Mouse (Mus musculus) forebrain, embryonic 16.5 days (tissue): ENCODE data around the gene Krt20. TPM values are rescaled to one million over a fixed set of nuclear protein-coding genes. Genes with fewer than 3 reads are reported as not detected.

Source experiments
- ATAC-seq: fragments of 200-750 bp; cut with Nextera tagmentation; 2 replicates; pipeline ENCODE4 v1.8.0; 2017; ENCODE audit warnings: mild to moderate bottlenecking, moderate library complexity
- H3K27ac ChIP-seq: fragments of 300-500 bp; sonication (generic); 2 replicates; pipeline ENCODE4 v1.5.1; 2014; ENCODE audit warnings: low read length, control low read depth
- H3K27me3 ChIP-seq: fragments of 300-500 bp; sonication (generic); replicated peaks from 2 replicates; pipeline ENCODE4 v1.6.1; 2014; ENCODE audit warnings: low read length; ENCODE audit not compliant: control insufficient read depth, insufficient read depth
- H3K36me3 ChIP-seq: fragments of 300-500 bp; sonication (generic); 2 replicates; pipeline ENCODE4 v1.6.1; 2014; ENCODE audit not compliant: control insufficient read depth, insufficient read depth
- H3K4me1 ChIP-seq: fragments of 300-500 bp; sonication (generic); replicated peaks from 2 replicates; pipeline ENCODE4 v1.6.1; 2014; ENCODE audit warnings: low read length; ENCODE audit not compliant: control insufficient read depth, insufficient read depth
- H3K4me2 ChIP-seq: fragments of 300-500 bp; sonication (generic); 2 replicates; pipeline ENCODE4 v1.6.1; 2014; ENCODE audit warnings: mild to moderate bottlenecking, low read length, control low read depth
- H3K4me3 ChIP-seq: fragments of 300-500 bp; sonication (generic); replicated peaks from 2 replicates; pipeline ENCODE4 v1.5.1; 2014; ENCODE audit warnings: mild to moderate bottlenecking, low read length, control low read depth
- H3K9ac ChIP-seq: fragments of 300-500 bp; sonication (generic); replicated peaks from 2 replicates; pipeline ENCODE4 v1.6.1; 2014; ENCODE audit warnings: low read depth, low read length, control low read depth
- H3K9me3 ChIP-seq: fragments of 300-500 bp; sonication (generic); 2 replicates; pipeline ENCODE4 v1.6.1; 2016; ENCODE audit warnings: low read length; ENCODE audit not compliant: control insufficient read depth
- WGBS: fragments of 180-500 bp; shearing (Covaris S2); extraction: QIAGEN DNeasy Blood & Tissue Kit; methylation state at CpG from one replicate; pipeline ENCODE4 v1.1.7; 2014; 5-methylcytosine and 5-hydroxymethylcytosine counted together
- polyA plus RNA-seq: library from polyadenylated mRNA; unstranded; fragments of >200 nt; fragmentation: Nextera tagmentation; extraction: Ambion mirVana; gene quantifications from 2 replicates; pipeline ENCODE4 v1.2.1, GENCODE M21; 2015

Krt20 gene
- polyA plus RNA-seq, 1 experiment from 2014 or later = not detected

DNA sequence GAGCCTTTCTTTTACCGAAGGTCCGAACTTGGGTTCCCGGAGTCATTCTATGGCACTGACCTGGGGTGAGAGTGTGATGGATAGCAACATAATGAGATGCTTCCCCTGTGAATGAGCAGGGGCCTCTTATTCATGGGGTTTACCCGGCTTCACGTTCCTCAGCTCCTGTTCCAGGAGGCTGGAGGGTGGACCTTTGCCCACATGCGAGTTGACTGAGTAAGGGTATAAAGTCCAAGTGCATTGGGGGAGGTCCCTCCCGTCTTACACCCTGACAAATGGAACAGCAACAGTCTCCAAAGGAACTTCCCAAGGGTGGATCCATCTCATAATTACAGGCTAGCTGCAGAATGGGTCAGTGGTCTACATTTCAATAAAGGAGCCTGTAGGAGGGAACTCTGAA lies 23.8 kb upstream of the Krt20 start:
- H3K4me2 ChIP-seq = no peak overlapping the region
- H3K9ac ChIP-seq = no peak overlapping the region
- 66% methylated on average over 7 of the region's 7 CpGs for WGBS
- no peaks in the 10 kb centered on the region for H3K27me3 ChIP-seq
- no peak for ATAC-seq
- H3K4me1 ChIP-seq = no peaks in the 10 kb centered on the region
- no peaks in the 10 kb centered on the region for H3K9me3 ChIP-seq
- no peak overlapping the region for H3K27ac ChIP-seq
- H3K4me3 ChIP-seq = no peak overlapping the region
- no peaks in the 10 kb centered on the region for H3K36me3 ChIP-seq

DNA sequence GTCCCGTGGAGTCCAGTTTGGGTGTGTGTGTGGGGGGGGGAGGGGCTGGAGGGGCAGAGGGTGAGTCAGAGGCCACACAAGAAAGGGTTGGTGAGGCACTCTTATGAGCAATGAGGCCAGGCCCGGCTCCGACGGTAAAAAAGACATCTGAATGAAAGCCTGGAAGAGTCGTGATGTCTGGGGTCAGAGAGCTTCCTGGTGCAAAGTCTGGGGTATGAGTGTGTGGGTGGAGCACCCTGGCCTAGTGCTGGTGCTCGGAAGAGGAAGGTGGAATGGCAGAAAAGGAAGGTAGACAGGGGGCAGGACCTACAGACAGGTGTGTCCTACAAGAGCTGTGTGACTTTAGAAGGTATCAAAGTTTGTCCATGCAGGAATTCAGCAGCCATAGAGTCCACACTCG lies 20.9 kb upstream of the Krt20 start:
- Histone ChIP-seq H3K4me1 (no peaks in the 10 kb centered on the region), H3K9me3 (no peaks in the 10 kb centered on the region), H3K4me2 (no peak overlapping the region), H3K27me3 (no peaks in the 10 kb centered on the region), H3K36me3 (no peaks in the 10 kb centered on the region), H3K4me3 (no peak overlapping the region), H3K9ac (no peak overlapping the region), H3K27ac (no peak overlapping the region)
- no peak for ATAC-seq
- 66% methylated on average over 7 of the region's 7 CpGs for WGBS

DNA sequence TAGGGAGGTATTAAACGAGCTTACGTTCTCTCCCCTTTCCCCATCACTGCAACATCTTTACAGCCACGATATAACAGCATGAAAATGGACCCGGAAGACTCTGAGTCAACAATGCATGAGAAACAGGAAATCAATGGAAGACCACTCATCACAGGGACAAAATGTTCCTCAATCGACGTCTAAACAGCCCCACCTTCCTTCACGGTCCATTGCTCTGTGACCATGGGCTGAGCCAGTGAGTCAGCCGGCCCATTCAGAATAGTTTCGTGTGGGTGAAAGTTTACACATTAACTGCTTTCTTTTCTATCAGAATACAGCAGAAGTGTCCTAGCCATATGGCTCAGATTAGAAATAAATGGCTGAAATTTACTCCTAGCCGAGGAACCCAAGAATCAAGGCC lies 16.8 kb upstream of the Krt20 start:
- 65% methylated on average over 10 of the region's 10 CpGs for WGBS
- no peaks in the 10 kb centered on the region for H3K9me3 ChIP-seq
- no peak overlapping the region for H3K4me2 ChIP-seq
- H3K9ac ChIP-seq = no peak overlapping the region
- H3K4me1 ChIP-seq = no peaks in the 10 kb centered on the region
- H3K27ac ChIP-seq = no peak overlapping the region
- ATAC-seq = no peak
- H3K36me3 ChIP-seq = no peaks in the 10 kb centered on the region
- H3K27me3 ChIP-seq = no peaks in the 10 kb centered on the region
- no peak overlapping the region for H3K4me3 ChIP-seq

DNA sequence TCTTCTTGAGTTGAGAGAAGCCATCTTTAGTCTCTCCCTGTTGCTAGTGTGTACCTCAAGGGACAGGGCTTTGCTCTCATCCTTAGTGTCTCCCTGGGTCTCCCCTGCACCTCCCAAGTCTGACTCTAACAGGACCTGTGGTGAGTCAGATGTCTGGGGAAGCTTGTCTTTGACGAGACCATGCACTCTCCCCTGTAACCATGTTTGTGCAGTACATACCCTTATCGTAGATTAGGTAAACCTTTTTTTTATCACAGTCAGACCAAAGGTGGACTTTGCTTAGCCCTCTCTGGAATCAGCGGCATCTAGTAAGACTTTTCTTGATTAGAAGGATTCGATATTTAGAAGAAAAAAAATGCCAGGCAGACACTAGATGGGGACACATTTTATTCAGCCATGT lies 16.1 kb upstream of the Krt20 start:
- ATAC-seq = no peak
- 91% methylated on average over 4 of the region's 4 CpGs for WGBS
- no peaks in the 10 kb centered on the region for H3K36me3 ChIP-seq

DNA sequence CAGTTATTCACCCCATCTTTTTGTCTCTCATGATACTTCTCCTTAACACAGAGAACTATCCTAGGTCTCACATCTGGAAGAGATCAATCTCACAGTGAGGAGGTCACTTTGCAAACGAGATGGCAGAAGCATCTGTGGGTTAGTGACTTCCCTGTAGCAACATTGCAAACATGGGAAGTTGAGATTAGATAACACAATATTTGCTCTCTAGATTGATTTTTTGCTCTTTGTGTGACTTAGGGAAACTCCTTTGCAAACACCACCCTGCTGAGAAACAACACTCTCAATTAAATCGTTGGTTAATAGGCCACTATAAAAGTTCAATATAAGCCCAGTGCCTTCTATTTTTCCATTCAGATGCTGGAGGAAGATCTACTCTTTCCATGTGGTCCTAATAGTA lies 10.8 kb upstream of the Krt20 start:
- H3K27ac ChIP-seq = no peak overlapping the region
- H3K4me1 ChIP-seq = no peaks in the 10 kb centered on the region
- no peaks in the 10 kb centered on the region for H3K27me3 ChIP-seq
- H3K9ac ChIP-seq = no peak overlapping the region
- no peaks in the 10 kb centered on the region for H3K9me3 ChIP-seq
- WGBS = 76% methylated on average over 2 of the region's 2 CpGs
- H3K36me3 ChIP-seq = no peaks in the 10 kb centered on the region
- H3K4me3 ChIP-seq = no peak overlapping the region
- no peak overlapping the region for H3K4me2 ChIP-seq
- no peak for ATAC-seq

More for the DNA sequence above, 16.1 kb upstream of the Krt20 start:
- Histone ChIP-seq H3K4me3 (no peak overlapping the region), H3K4me1 (no peaks in the 10 kb centered on the region), H3K9ac (no peak overlapping the region), H3K4me2 (no peak overlapping the region), H3K27ac (no peak overlapping the region), H3K27me3 (no peaks in the 10 kb centered on the region), H3K9me3 (no peaks in the 10 kb centered on the region)

DNA sequence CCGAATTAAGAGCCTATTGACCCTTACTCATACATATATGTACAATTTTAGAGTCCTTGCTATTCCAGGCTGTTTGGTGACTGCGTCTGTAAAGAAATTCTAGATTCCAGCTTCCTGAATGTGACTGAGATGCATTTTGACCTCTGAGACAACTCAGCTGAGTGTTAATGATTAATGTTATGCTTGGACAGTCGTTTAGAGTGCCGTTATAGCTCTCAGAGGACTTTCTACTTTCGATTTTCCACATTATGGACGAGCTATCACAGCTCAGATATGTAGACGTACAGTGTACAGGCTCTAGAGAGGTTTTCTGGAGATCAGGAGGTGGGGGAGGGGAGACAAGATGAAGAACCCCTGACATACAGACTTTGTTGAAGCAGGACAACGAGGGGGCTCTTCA lies 3.3 kb upstream of the Krt20 start:
- no peaks in the 10 kb centered on the region for H3K9me3 ChIP-seq
- no peak overlapping the region for H3K27ac ChIP-seq
- H3K4me1 ChIP-seq = no peaks in the 10 kb centered on the region
- H3K4me3 ChIP-seq = no peak overlapping the region
- H3K27me3 ChIP-seq = no peaks in the 10 kb centered on the region
- H3K4me2 ChIP-seq = no peak overlapping the region
- WGBS = 72% methylated on average over 8 of the region's 8 CpGs
- no peak overlapping the region for H3K9ac ChIP-seq
- ATAC-seq = no peak
- H3K36me3 ChIP-seq = no peaks in the 10 kb centered on the region

DNA sequence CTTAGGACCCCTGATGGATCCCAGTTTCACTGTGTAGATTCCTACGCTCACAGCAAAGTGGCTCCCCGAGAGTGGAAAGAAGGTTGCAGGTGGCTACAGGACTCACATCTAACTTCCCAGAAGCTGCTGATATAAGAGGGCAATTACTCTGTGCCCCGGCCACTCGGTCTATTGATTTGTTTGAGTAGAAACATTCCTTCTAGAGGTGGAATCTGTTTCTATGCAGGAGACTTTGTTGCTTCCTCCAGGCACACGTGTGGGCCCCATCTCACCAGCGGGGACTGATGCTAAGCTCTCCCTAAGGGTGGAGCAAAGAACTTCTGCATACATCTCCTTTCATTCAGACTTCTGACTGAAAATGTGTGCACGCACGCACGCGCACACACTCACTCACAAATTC lies 1.5 kb upstream of the Krt20 start:
- H3K27ac ChIP-seq = no peak overlapping the region
- no peak for ATAC-seq
- H3K9me3 ChIP-seq = no peaks in the 10 kb centered on the region
- H3K27me3 ChIP-seq = no peaks in the 10 kb centered on the region
- H3K36me3 ChIP-seq = no peaks in the 10 kb centered on the region
- 79% methylated on average over 10 of the region's 10 CpGs for WGBS
- H3K4me1 ChIP-seq = no peaks in the 10 kb centered on the region
- H3K9ac ChIP-seq = no peak overlapping the region
- no peak overlapping the region for H3K4me2 ChIP-seq
- no peak overlapping the region for H3K4me3 ChIP-seq

DNA sequence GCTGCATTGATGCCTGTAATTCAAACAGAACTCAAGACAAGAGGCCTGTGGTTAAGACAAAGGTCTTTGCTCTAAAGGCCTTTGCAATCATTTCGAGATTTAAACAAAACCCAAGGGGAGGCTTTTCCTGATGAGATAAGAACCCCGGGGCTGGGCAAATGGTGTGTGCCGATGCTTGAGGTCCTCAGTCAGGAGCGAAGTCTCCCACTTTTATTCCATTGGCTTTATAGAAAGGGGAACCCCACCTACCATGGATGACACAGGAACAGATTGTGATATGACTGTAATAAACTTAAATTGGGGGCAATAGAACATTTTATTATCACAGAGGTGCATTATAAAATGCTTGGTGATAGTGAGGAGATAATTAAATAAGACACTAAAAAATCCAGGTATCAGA lies 1.3 kb downstream of the Krt20 start:
- Histone ChIP-seq H3K27me3 (no peaks in the 10 kb centered on the region), H3K4me2 (no peak overlapping the region), H3K4me1 (no peaks in the 10 kb centered on the region), H3K36me3 (no peaks in the 10 kb centered on the region), H3K9ac (no peak overlapping the region), H3K4me3 (no peak overlapping the region), H3K27ac (no peak overlapping the region), H3K9me3 (no peaks in the 10 kb centered on the region)
- WGBS = 37% methylated on average over 4 of the region's 4 CpGs
- ATAC-seq = no peak

DNA sequence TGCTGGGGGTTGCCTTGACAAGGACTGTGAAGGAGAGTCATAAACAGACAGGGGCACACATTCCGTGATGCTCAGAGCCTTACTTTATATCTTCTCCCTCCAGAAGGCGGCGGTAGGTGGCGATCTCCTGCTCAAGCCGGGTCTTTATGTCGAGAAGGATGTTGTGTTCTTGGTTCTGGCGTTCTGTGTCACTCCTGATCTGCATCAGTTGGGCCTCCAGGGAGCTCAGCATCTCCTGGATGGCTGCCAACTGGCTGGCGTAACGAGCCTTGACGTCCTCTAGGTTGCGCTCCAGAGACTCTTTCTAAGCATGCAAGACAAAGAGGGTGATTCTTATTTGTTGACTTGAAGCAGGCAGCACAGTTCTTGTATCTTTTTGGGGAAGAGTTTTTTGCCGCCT lies 7.3 kb downstream of the Krt20 start:
- Histone ChIP-seq H3K27me3 (no peaks in the 10 kb centered on the region), H3K4me3 (no peak overlapping the region), H3K9ac (no peak overlapping the region), H3K9me3 (no peaks in the 10 kb centered on the region), H3K4me2 (no peak overlapping the region), H3K27ac (no peak overlapping the region), H3K36me3 (no peaks in the 10 kb centered on the region), H3K4me1 (0 out of 2 replicates have a peak, but pooled peaks cover 3% of the 10 kb centered on the region)
- no peak for ATAC-seq
- WGBS = 45% methylated on average over 12 of the region's 12 CpGs

DNA sequence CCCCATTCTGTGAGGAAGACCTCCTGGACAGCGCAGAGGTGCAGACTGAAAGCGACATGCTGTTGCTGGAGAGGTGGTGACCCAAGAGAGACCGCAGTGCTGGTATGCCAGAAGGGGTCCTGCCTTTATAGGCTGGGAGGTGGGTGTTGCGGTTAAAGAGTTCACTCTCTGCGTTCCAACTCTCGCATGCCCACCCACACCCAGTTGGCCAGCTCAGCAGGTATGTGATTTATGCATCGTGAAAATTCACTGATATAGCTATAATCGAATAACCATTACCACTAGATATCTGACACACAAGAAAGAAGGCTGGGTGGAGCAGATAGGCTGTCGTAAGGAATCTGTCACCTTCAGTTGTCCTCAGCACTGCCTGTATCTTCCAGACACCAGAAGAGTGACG lies 15.8 kb downstream of the Krt20 start, which contains the start of gene Krt12:
Gene Krt12 (minus strand): TSS at position 101 of the 400 bp plus-strand sequence.
- Histone ChIP-seq H3K36me3 (no peaks in the 10 kb centered on the region), H3K4me2 (no peak within 1 kb of the TSS), H3K4me3 (no peak within 1 kb of the TSS), H3K27me3 (no peaks in the 10 kb centered on the region), H3K4me1 (no peaks in the 10 kb centered on the region), H3K9ac (no peak within 1 kb of the TSS), H3K27ac (no peak within 1 kb of the TSS), H3K9me3 (no peaks in the 10 kb centered on the region)
- 92% methylated on average over 10 of the region's 10 CpGs for WGBS
- ATAC-seq = no peak
